Mouse (Mus musculus) CH12.LX (cell line): Measurements from ENCODE around the gene Crip1. TPM values are rescaled to one million over a fixed set of nuclear protein-coding genes. Genes with fewer than 3 reads are reported as not detected.

ENCODE experiments used
- DNase-seq: peaks from one replicate; pipeline ENCODE4 v3.0.0-alpha.2; 2013; ENCODE audit errors: extremely low read depth
- H3K27ac ChIP-seq: 2 replicates; pipeline ENCODE4 v1.5.1; 2012; ENCODE audit warnings: low read depth, mild to moderate bottlenecking, control low read depth, moderate library complexity; ENCODE audit not compliant: insufficient read depth
- H3K27me3 ChIP-seq: replicated peaks from 2 replicates; pipeline ENCODE3; 2012; ENCODE audit warnings: inconsistent platforms
- H3K36me3 ChIP-seq, 2 experiments: replicated peaks in 1 of 2; 2 replicates each; pipeline versions ENCODE3 to v1.6.1; 2012; ENCODE audit warnings: inconsistent platforms in 1 of 2, low read length in 1 of 2, mild to moderate bottlenecking in 1 of 2, mixed read lengths in 1 of 2, moderate library complexity in 1 of 2; ENCODE audit not compliant: control insufficient read depth in 1 of 2, insufficient read depth in 1 of 2
- H3K4me1 ChIP-seq, 2 experiments: 2 replicates each; pipeline ENCODE4 v1.6.1; 2012; ENCODE audit warnings: inconsistent platforms in 1 of 2, moderate library complexity in 1 of 2; ENCODE audit not compliant: insufficient read depth in 2 of 2, control insufficient read depth in 1 of 2
- H3K4me2 ChIP-seq: 2 replicates; pipeline ENCODE4 v1.6.1; 2012; ENCODE audit warnings: low read depth, mild to moderate bottlenecking, control low read depth; ENCODE audit not compliant: poor library complexity, insufficient read depth, severe bottlenecking
- H3K4me3 ChIP-seq, 3 experiments: fragments of 150-350 bp in 1 of 3; sonication (generic) in 1 of 3; replicated peaks in 1 of 3; 2 replicates each; pipeline versions ENCODE3 to v1.5.1; 2011 to 2012; ENCODE audit warnings: low read depth in 2 of 3, low read length in 2 of 3, mild to moderate bottlenecking in 2 of 3, moderate library complexity in 2 of 3, control low read depth in 1 of 3, improper control_type of control experiment in 1 of 3, inconsistent platforms in 1 of 3, mixed read lengths in 1 of 3; ENCODE audit not compliant: poor library complexity in 1 of 3
- H3K79me2 ChIP-seq: replicated peaks from 2 replicates; pipeline ENCODE4 v1.6.1; 2012; ENCODE audit warnings: mild to moderate bottlenecking, moderate library complexity; ENCODE audit not compliant: control insufficient read depth, poor library complexity, insufficient read depth, severe bottlenecking; ENCODE audit errors: extremely low read depth
- H3K9ac ChIP-seq: 2 replicates; pipeline ENCODE4 v1.6.1; 2012; ENCODE audit warnings: low read depth, mild to moderate bottlenecking, control low read depth, moderate library complexity; ENCODE audit not compliant: insufficient read depth
- H3K9me3 ChIP-seq: replicated peaks from 2 replicates; pipeline ENCODE3; 2012; ENCODE audit warnings: low read length, inconsistent platforms, mixed read lengths
- BHLHE40 ChIP-seq: IDR thresholded peaks from 2 replicates; pipeline ENCODE4 v1.6.1; 2011; ENCODE audit warnings: mild to moderate bottlenecking, low read depth, low read length, improper control_type of control experiment
- CHD1 ChIP-seq: IDR thresholded peaks from 2 replicates; pipeline ENCODE4 v1.6.1; 2012; ENCODE audit warnings: low read depth, low read length, improper control_type of control experiment, inconsistent platforms
- CTCF ChIP-seq, 2 experiments: IDR thresholded peaks in 1 of 2; conservative IDR thresholded peaks in 1 of 2; 2 replicates each; pipeline ENCODE4 v1.5.1; 2011 to 2012; ENCODE audit warnings: low read depth in 2 of 2, low read length in 2 of 2, improper control_type of control experiment in 1 of 2, inconsistent platforms in 1 of 2, mild to moderate bottlenecking in 1 of 2, moderate library complexity in 1 of 2
- E2F4 ChIP-seq: IDR thresholded peaks from 2 replicates; pipeline ENCODE4 v1.6.1; 2011; ENCODE audit warnings: low read depth, low read length, improper control_type of control experiment; ENCODE audit not compliant: insufficient replicate concordance
- EP300 ChIP-seq: IDR thresholded peaks from 2 replicates; pipeline ENCODE4 v1.6.1; 2011; ENCODE audit warnings: low read length, improper control_type of control experiment
- ETS1 ChIP-seq: conservative IDR thresholded peaks from 2 replicates; pipeline ENCODE4 v1.6.1; 2012; ENCODE audit warnings: low read depth, mild to moderate bottlenecking, inconsistent platforms, low read length, improper control_type of control experiment, moderate library complexity
- GABPA ChIP-seq: IDR thresholded peaks from 2 replicates; pipeline ENCODE4 v1.6.1; 2012; ENCODE audit warnings: low read depth, low read length, improper control_type of control experiment, inconsistent platforms; ENCODE audit not compliant: insufficient replicate concordance
- HCFC1 ChIP-seq: IDR thresholded peaks from 2 replicates; pipeline ENCODE4 v1.6.1; 2012; ENCODE audit warnings: low read depth, mild to moderate bottlenecking, inconsistent platforms, low read length, improper control_type of control experiment
- IRF4 ChIP-seq: IDR thresholded peaks from 2 replicates; pipeline ENCODE4 v1.6.1; 2014; ENCODE audit warnings: low read depth, mild to moderate bottlenecking, inconsistent platforms, low read length, improper control_type of control experiment
- JUN ChIP-seq: IDR thresholded peaks from 2 replicates; pipeline ENCODE4 v1.6.1; 2011; ENCODE audit warnings: low read depth, mild to moderate bottlenecking, low read length, improper control_type of control experiment, moderate library complexity; ENCODE audit not compliant: insufficient read depth
- KAT2A ChIP-seq: IDR thresholded peaks from 2 replicates; pipeline ENCODE4 v1.6.1; 2012; ENCODE audit warnings: low read length, improper control_type of control experiment, inconsistent platforms; ENCODE audit not compliant: insufficient replicate concordance
- MAFK ChIP-seq: IDR thresholded peaks from 2 replicates; pipeline ENCODE4 v1.6.1; 2011; ENCODE audit warnings: low read length, improper control_type of control experiment; ENCODE audit not compliant: insufficient replicate concordance
- MAX ChIP-seq: IDR thresholded peaks from 2 replicates; pipeline ENCODE4 v1.6.1; 2011; ENCODE audit warnings: low read length, improper control_type of control experiment
- MEF2A ChIP-seq: IDR thresholded peaks from 2 replicates; pipeline ENCODE4 v1.6.1; 2014; ENCODE audit warnings: low read depth, mild to moderate bottlenecking, inconsistent platforms, low read length, improper control_type of control experiment, borderline replicate concordance
- MXI1 ChIP-seq: IDR thresholded peaks from 2 replicates; pipeline ENCODE4 v1.6.1; 2011; ENCODE audit warnings: mild to moderate bottlenecking, low read depth, low read length, improper control_type of control experiment
- NELFE ChIP-seq: IDR thresholded peaks from 2 replicates; pipeline ENCODE4 v1.6.1; 2011; ENCODE audit warnings: low read depth, low read length, improper control_type of control experiment
- NRF1 ChIP-seq: IDR thresholded peaks from 2 replicates; pipeline ENCODE4 v1.6.1; 2014; ENCODE audit warnings: low read depth, mild to moderate bottlenecking, inconsistent platforms, low read length, improper control_type of control experiment, moderate library complexity
- POLR2A ChIP-seq: IDR thresholded peaks from 2 replicates; pipeline ENCODE4 v1.6.1; 2011; ENCODE audit warnings: low read depth, mild to moderate bottlenecking, improper control_type of control experiment, low read length
- RAD21 ChIP-seq: IDR thresholded peaks from 2 replicates; pipeline ENCODE4 v1.6.1; 2011; ENCODE audit warnings: low read depth, mild to moderate bottlenecking, low read length, improper control_type of control experiment, moderate library complexity
- RCOR1 ChIP-seq: conservative IDR thresholded peaks from 2 replicates; pipeline ENCODE4 v1.6.1; 2012; ENCODE audit warnings: low read depth, mild to moderate bottlenecking, inconsistent platforms, low read length, improper control_type of control experiment
- TBP ChIP-seq: conservative IDR thresholded peaks from 2 replicates; pipeline ENCODE4 v1.6.1; 2011; ENCODE audit warnings: low read depth, low read length, improper control_type of control experiment
- UBTF ChIP-seq: IDR thresholded peaks from 2 replicates; pipeline ENCODE4 v1.6.1; 2012; ENCODE audit warnings: low read depth, mild to moderate bottlenecking, inconsistent platforms, low read length, improper control_type of control experiment, moderate library complexity
- USF1 ChIP-seq: IDR thresholded peaks from 2 replicates; pipeline ENCODE4 v1.6.1; 2014; ENCODE audit warnings: low read depth, mild to moderate bottlenecking, inconsistent platforms, low read length, improper control_type of control experiment
- USF2 ChIP-seq: conservative IDR thresholded peaks from 2 replicates; pipeline ENCODE4 v1.6.1; 2011; ENCODE audit warnings: low read depth, low read length, improper control_type of control experiment
- ZC3H11A ChIP-seq: IDR thresholded peaks from 2 replicates; pipeline ENCODE4 v1.6.1; 2012; ENCODE audit warnings: low read depth, mild to moderate bottlenecking, inconsistent platforms, low read length, improper control_type of control experiment
- ZKSCAN1 ChIP-seq: IDR thresholded peaks from 2 replicates; pipeline ENCODE4 v1.6.1; 2012; ENCODE audit warnings: low read depth, inconsistent platforms, low read length, improper control_type of control experiment, borderline replicate concordance
- ZMIZ1 ChIP-seq: IDR thresholded peaks from 2 replicates; pipeline ENCODE4 v1.6.1; 2012; ENCODE audit warnings: low read depth, mild to moderate bottlenecking, inconsistent platforms, low read length, improper control_type of control experiment
- ZNF384 ChIP-seq: IDR thresholded peaks from 2 replicates; pipeline ENCODE4 v1.6.1; 2012; ENCODE audit warnings: low read depth, low read length, improper control_type of control experiment, inconsistent platforms
- dilution Hi-C: fragments of 300-500 bp; cut with MboI; formaldehyde crosslinking; loops from 2 replicates; pipeline ENCODE4 v1.14.3; 2020; ENCODE audit warnings: low sequenced_read_pairs; ENCODE audit not compliant: extremely low pct_unique_long_range_greater_than_20kb, extremely low pct_ligation_motif_present
- in situ Hi-C: fragments of 300-500 bp; cut with MboI; formaldehyde crosslinking; loops from 3 replicates; pipeline ENCODE4 v1.14.3; 2019; ENCODE audit warnings: low sequenced_read_pairs, low pct_ligation_motif_present, low pct_unique_long_range_greater_than_20kb, mixed read lengths
- polyA plus RNA-seq: library from polyadenylated mRNA; unstranded; fragments of >175 nt; gene quantifications from 2 replicates; pipeline ENCODE4 v1.2.1, GENCODE M21; 2012; ENCODE audit warnings: low read depth; ENCODE audit not compliant: insufficient read length
- total RNA-seq, 2 experiments: library from RNA; depleted of rRNA; stranded (reverse); fragments of 300-350 nt in 1 of 2; fragments of >200 nt in 1 of 2; gene quantifications; 2 replicates each; pipeline ENCODE4 v1.2.3; 2012 to 2014

The Crip1 gene
- total and polyA plus RNA-seq, 3 experiments, result 2.0 to 77.2 (median 2.8) TPM

GRCm38 (mm10) chr12:113184945-113185344, 38.8 kb downstream of the Crip1 start:
- in situ Hi-C loops, result no loop called here

GRCm38 (mm10) chr12:113185442-113186291, 39.6 kb downstream of the Crip1 start, which contains the start of gene Tmem121:
Gene Tmem121 (plus strand): TSS chr12:113185930.
- no peak within 1 kb of the TSS for H3K27ac ChIP-seq
- DNase-seq, result no peak
- no peaks in the 10 kb centered on the region for H3K36me3 ChIP-seq
- H3K9ac ChIP-seq, result no peak within 1 kb of the TSS
- in situ Hi-C loops, result no loop called here
- no peak within 1 kb of the TSS for H3K4me2 ChIP-seq
- TF ChIP-seq RAD21, result no peak
- no peak for TF ChIP-seq ZC3H11A
- TF ChIP-seq IRF4, result no peak
- TF ChIP-seq RCOR1, result no peak
- no peak for TF ChIP-seq E2F4
- no peak for TF ChIP-seq NRF1
- no peak for TF ChIP-seq TBP
- TF ChIP-seq CTCF (conservative IDR thresholded peaks at IDR 0.05 in 1 of 2, IDR thresholded peaks at IDR 0.05 in 1 of 2; ENCODE audit: low read depth in 2 of 2, low read length in 2 of 2), result no peak
- no peak for TF ChIP-seq BHLHE40
- TF ChIP-seq MAX, result no peak
- no peak for TF ChIP-seq ETS1
- TF ChIP-seq POLR2A, result no peak
- no peak for TF ChIP-seq ZMIZ1
- no peak for TF ChIP-seq JUN
- TF ChIP-seq EP300, result no peak
- no peak for TF ChIP-seq KAT2A
- no peak for TF ChIP-seq ZNF384
- no peak for TF ChIP-seq NELFE
- TF ChIP-seq UBTF, result no peak
- no peak for TF ChIP-seq USF1
- TF ChIP-seq, all 38 proteins: peak for 0
- H3K27me3 ChIP-seq, result peaks cover 38% of the 10 kb centered on the region
- H3K4me1 ChIP-seq, result no peaks in the 10 kb centered on the region
- peaks cover 33% of the 10 kb centered on the region for H3K9me3 ChIP-seq
- H3K79me2 ChIP-seq, result no peaks in the 10 kb centered on the region
- H3K4me3 ChIP-seq, result no peak within 1 kb of the TSS
- dilution Hi-C loops, result no loop called here

More at GRCm38 (mm10) chr12:113184945-113185344, 38.8 kb downstream of the Crip1 start:
- Histone ChIP-seq H3K9ac (no peak overlapping the region), H3K79me2 (no peaks in the 10 kb centered on the region), H3K36me3 (no peaks in the 10 kb centered on the region), H3K9me3 (peaks cover 33% of the 10 kb centered on the region), H3K4me2 (no peak overlapping the region), H3K4me3 (no peak overlapping the region), H3K27me3 (peaks cover 35% of the 10 kb centered on the region), H3K4me1 (no peaks in the 10 kb centered on the region), H3K27ac (no peak overlapping the region)
- no peak for TF ChIP-seq KAT2A
- no peak for TF ChIP-seq USF2
- no peak for TF ChIP-seq CHD1
- no peak for TF ChIP-seq HCFC1
- TF ChIP-seq GABPA, result no peak
- no peak for TF ChIP-seq E2F4
- TF ChIP-seq JUN, result no peak
- no peak for TF ChIP-seq MEF2A
- no peak for TF ChIP-seq RCOR1
- no peak for TF ChIP-seq MAFK
- no peak for TF ChIP-seq UBTF
- no peak for TF ChIP-seq ZKSCAN1
- TF ChIP-seq MAX, result no peak
- TF ChIP-seq MXI1, result no peak
- no peak for TF ChIP-seq ZMIZ1
- TF ChIP-seq BHLHE40, result no peak
- DNase-seq, result no peak
- dilution Hi-C loops, result no loop called here
